Mouse (Mus musculus): Measurements from ENCODE around the gene Qrfp.

Gene Qrfp

DNA sequence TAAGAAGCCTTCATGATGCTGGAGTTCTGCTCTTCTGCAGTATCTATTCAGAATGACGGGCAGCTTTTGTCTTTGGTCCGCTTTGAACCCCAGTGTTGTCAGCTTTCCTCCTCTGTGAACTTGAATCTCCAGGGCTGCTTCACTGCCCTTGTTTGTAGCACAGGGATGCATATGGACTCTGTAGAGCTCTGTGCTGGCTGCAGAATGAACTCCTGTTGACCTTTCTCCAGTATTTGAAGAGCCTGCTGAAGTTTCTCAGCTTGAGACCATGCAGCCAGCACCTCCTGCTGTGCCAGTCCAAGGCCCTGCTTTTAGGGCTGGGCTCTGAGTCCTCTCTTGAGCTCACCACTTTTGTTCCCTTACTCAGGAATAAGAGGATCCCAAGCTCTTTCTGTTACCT lies 47.5 kb downstream of the Qrfp start:
- CTCF ChIA-PET, result interaction anchor here in 2 of 4 experiments (0.5 to 2.4 kb wide), 5 partner anchors 10 to 156 kb away, joined by 3 to 7 read pairs (median 4); no protein-coding TSS in a partner anchor
- POLR2A ChIA-PET, result interaction anchor here in 3 of 4 experiments (0.6 to 2.3 kb wide), 17 partner anchors 8 to 75 kb away, joined by 3 to 9 read pairs (median 4); partner anchors contain the start of gene Abl1 (in 1 of the 3)

DNA sequence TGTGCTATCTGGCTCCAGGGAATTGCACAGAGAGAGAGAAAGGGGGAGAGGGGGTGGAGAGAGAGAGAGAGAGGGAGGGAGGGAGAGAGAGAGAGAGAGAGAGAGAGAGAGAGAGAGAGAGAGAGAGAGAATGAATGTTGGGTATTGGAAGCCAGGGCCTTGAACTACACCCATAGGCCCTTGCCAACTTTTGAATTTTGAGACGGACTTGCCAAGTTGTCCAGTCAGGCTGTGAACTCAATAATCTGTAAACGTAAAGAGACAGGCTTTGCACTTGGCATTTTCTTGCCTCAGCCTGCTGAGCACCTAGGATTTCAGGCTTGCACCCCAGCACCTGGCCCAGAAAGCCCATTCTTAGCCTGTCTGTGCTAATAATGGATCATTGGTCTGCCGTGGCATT lies 48.2 kb downstream of the Qrfp start:
- ChIA-PET CTCF (no interaction called here), POLR2A (interaction anchor here in 3 of 4 experiments (0.8 to 2.3 kb wide), 16 partner anchors 9 to 74 kb away, joined by 3 to 9 read pairs (median 4); partner anchors contain the start of gene Abl1 (in 2 of the 3))

DNA sequence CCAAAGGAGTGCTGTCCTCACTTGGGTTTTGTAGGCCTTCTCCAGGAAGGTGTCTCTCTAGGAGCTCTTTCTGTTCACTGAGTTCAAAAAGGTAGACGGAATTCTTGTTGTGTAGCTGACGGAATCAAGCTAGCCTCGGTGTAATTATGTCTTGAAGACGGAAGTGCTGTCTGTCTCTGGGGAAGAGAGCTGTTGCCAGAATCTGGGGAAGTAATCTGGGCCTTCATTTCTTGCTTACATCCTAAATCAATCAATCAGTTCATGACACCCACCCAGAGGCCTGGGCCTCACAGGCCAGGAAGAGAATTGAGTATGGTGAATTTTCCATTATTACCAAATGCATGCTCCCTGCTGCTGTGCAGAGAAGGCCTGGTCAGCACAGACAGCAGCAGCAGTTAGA lies 48.8 kb downstream of the Qrfp start:
- CTCF ChIA-PET, result interaction anchor here in 2 of 4 experiments (1.1 to 1.6 kb wide), 2 partner anchors 23 kb away, joined by 4 to 5 read pairs; no protein-coding TSS in a partner anchor
- POLR2A ChIA-PET, result interaction anchor here in 3 of 4 experiments (0.6 to 1.7 kb wide), 13 partner anchors 8 to 404 kb away, joined by 3 to 6 read pairs (median 3); partner anchors contain the start of gene Abl1 (in 1 of the 3)

DNA sequence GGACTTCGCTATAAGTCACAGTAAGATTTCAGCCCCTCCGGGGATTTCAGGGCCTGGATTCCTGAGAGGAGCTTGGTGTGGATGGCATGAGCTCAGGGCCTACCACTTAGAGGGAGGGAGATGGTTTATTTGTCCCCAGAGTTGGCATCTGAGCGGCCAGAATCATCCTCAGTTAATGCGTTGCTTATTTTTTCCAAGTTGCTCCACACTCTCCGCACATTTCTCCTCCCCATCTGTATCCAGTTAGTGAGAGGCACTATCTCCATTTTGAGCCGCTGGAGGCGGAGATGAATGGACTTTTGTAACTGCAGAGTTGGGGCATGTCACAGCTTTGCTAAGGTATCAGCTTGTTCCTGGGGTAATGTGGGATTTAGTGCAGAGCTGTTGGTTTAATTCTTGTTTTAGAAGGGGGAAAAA lies 49.3 kb downstream of the Qrfp start:
- POLR2A ChIA-PET, result interaction anchor here (0.5 to 2.2 kb wide), 16 partner anchors 8 to 405 kb away, joined by 3 to 13 read pairs (median 4); partner anchors contain the start of gene Abl1 (in 2 of the 4)

GRCm38 (mm10) chr2:31760486-31760885 lies 49.9 kb downstream of the Qrfp start:
- ChIA-PET CTCF (interaction anchor here in 3 of 4 experiments (0.7 to 1.6 kb wide), 3 partner anchors 24 to 401 kb away, joined by 4 to 9 read pairs (median 5); no protein-coding TSS in a partner anchor), POLR2A (interaction anchor here (0.5 to 2.2 kb wide), 14 partner anchors 11 to 397 kb away, joined by 3 to 13 read pairs (median 4); partner anchors contain the start of gene Abl1 (in 1 of the 4))

More for the DNA sequence above, 49.3 kb downstream of the Qrfp start:
- CTCF ChIA-PET, result interaction anchor here in 3 of 4 experiments (0.7 to 1.6 kb wide), 3 partner anchors 24 to 400 kb away, joined by 4 to 9 read pairs (median 5); no protein-coding TSS in a partner anchor

DNA sequence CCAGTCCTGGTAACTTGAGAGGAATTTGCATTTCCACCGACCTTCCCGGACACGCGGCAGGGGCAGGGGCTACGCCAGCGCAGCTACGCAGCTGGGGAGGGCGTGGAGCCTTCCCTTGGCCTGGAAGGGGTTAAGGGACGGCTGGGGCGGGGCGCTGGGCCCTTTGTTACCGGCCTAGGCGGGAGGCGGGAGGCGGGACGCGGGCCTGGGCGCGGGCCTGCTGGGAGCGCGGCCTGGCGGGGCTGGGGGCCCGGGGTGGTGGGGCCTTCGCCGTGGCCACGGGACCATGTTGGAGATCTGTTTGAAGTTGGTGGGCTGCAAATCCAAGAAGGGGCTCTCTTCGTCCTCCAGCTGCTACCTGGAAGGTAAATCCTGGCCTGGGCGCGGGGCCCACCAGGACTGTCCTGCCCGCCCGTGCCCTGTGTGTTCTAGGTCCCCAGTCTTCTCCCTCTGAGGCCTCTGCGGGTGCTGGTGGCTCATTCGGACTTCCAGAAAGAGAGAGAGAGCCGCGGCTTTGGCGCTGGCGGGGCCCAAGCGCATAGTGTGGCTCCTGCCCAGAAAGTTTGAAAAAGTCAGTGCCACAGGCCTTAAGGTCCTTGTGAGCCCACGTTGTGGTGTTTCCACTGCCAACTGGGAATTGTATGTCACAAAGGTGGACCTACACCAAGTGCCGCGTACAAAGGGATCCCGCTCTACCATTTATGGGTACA lies 50.5 kb downstream of the Qrfp start:
- ChIA-PET CTCF (interaction anchor here (0.5 to 1.6 kb wide), 4 partner anchors 13 to 78 kb away, joined by 3 to 7 read pairs (median 4); no protein-coding TSS in a partner anchor), POLR2A (interaction anchor here (0.6 to 2.2 kb wide), 35 partner anchors 9 to 1699 kb away, joined by 3 to 13 read pairs (median 4); partner anchors contain the start of gene Abl1 (in 3 of the 4))

- POLR2A ChIA-PET, result interaction anchor here (0.7 to 2.2 kb wide), 28 partner anchors 8 to 1699 kb away, joined by 3 to 13 read pairs (median 4); partner anchors contain the start of gene Abl1 (in 3 of the 4)
- CTCF ChIA-PET, result interaction anchor here in 3 of 4 experiments (0.5 to 1.0 kb wide), 3 partner anchors 12 to 78 kb away, joined by 3 to 7 read pairs (median 3); no protein-coding TSS in a partner anchor
These were observed 51.4 kb downstream of the Qrfp start for GRCm38 (mm10) chr2:31758966-31759365.

DNA sequence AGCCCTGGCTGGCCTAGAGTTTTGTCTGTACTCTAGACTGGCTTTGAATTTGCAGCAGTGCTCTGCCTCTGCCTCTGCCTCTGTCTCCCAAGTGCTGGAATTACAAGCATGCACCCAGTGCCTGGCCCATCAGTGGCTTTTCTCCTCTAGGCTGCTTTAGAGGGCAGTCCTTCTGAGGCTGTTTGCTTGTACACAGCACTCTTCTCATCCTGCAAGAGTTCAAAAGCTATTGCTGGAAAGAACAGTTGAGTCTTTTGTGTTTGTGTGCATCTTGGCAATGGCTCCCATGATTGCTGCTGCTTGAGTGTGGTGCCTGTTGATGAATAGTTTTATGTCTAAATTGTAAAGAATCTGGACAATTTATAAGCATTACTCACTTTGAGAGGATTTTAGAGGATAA lies 52.9 kb downstream of the Qrfp start:
- ChIA-PET POLR2A (interaction anchor here in 3 of 4 experiments (0.5 to 1.7 kb wide), 7 partner anchors 8 to 388 kb away, joined by 3 to 6 read pairs (median 3); no protein-coding TSS in a partner anchor), CTCF (interaction anchor here in 1 of 4 experiments (0.6 kb wide), 1 partner anchor 255 kb away, joined by 5 read pairs; no protein-coding TSS in a partner anchor)

All from embryonic stem cell, embryonic (primary cell).